Comparison of ENCODE assay signal across 9 mouse cellular contexts in genomic region chr6:39420867-39421266, GRCm38 (mm10). TPM values are rescaled to one million over a fixed set of nuclear protein-coding genes. Genes with fewer than 3 reads are reported as not detected.
DNase-seq lines count a peak whose midpoint lies in the region; ATAC-seq and TF ChIP-seq lines count a peak whose summit lies in the region.
"Had no signal": no experiment of that assay in that cellular context is flagged by ENCODE, and none has a peak within 500 bp of the region (broad histone marks: within the 10 kb centered on the region; RNA-seq: fewer than 3 reads in every experiment).

No protein-coding gene starts in this region.

- H3K27ac ChIP-seq in heart, embryonic 15.5 days: no peak overlapping the region
- H3K27ac ChIP-seq in forebrain, postnatal 0 days (ENCODE audit: low read depth, low read length): peak overlapping the region; percentile 95; the same call in 1 of the 2 replicates
- H3K27ac ChIP-seq in liver, postnatal 0 days (ENCODE audit: low read depth): no peak overlapping the region
- H3K27ac ChIP-seq in gastrocnemius, adult 2 months: no peak overlapping the region

- H3K9me3 ChIP-seq in heart, embryonic 15.5 days (replicated peaks): no peaks in the 10 kb centered on the region
- H3K9me3 ChIP-seq in forebrain, postnatal 0 days (ENCODE audit: low read length): no peaks in the 10 kb centered on the region
- no peaks in the 10 kb centered on the region for H3K9me3 ChIP-seq in liver, postnatal 0 days (ENCODE audit: low read length)

- H3K36me3 ChIP-seq in heart, embryonic 15.5 days: no peaks in the 10 kb centered on the region
- no peaks in the 10 kb centered on the region for H3K36me3 ChIP-seq in forebrain, postnatal 0 days (ENCODE audit: insufficient read depth)
- H3K36me3 ChIP-seq in liver, postnatal 0 days (replicated peaks; ENCODE audit: insufficient read depth, low read length): peaks cover 2% of the 10 kb centered on the region; the same call in 1 of the 2 replicates

- H3K4me2 ChIP-seq in heart, embryonic 15.5 days: 0 out of 2 replicates have a peak overlapping the region, but pooled peaks have one; percentile 87
- peak overlapping the region; percentile 61 for H3K4me2 ChIP-seq in forebrain, postnatal 0 days (ENCODE audit: low read depth)
- H3K4me2 ChIP-seq in liver, postnatal 0 days (ENCODE audit: low read depth, low read length): peak overlapping the region; percentile 80

- ATAC-seq in heart, embryonic 15.5 days (replicated peaks; ENCODE audit: insufficient number of reproducible peaks, insufficient read depth, low FRiP score, low read depth): no peak
- no peak for ATAC-seq in forebrain, postnatal 0 days
- ATAC-seq in liver, postnatal 0 days: no peak

- no peak for DNase-seq in heart, postnatal 36 days
- DNase-seq in ES-CJ7 (ENCODE audit: low read depth, low spot score): peak; percentile 92
- DNase-seq in forebrain, postnatal 0 days: no peak
- DNase-seq in liver, postnatal 0 days: no peak
- no peak for DNase-seq in thymus, postnatal 0 days (ENCODE audit: low spot score)
- no peak for DNase-seq in gastrocnemius, adult 2 months
- DNase-seq in frontal cortex, postnatal 25 days (ENCODE audit: low spot score in 2 of 2): no peak

- no peak for TF ChIP-seq CTCF in forebrain, postnatal 0 days (IDR thresholded peaks at IDR 0.05; ENCODE audit: low read depth)
- no peak for TF ChIP-seq CTCF in liver, postnatal 0 days (IDR thresholded peaks at IDR 0.05; ENCODE audit: low read depth)
- TF ChIP-seq CTCF in gastrocnemius, adult 2 months (IDR thresholded peaks at IDR 0.05): no peak

- H3K4me1 ChIP-seq in heart, embryonic 15.5 days (replicated peaks): peaks cover 6% of the 10 kb centered on the region
- peaks cover 8% of the 10 kb centered on the region; the same call in 1 of the 2 replicates for H3K4me1 ChIP-seq in forebrain, postnatal 0 days (ENCODE audit: insufficient read depth)
- peaks cover 37% of the 10 kb centered on the region for H3K4me1 ChIP-seq in liver, postnatal 0 days (ENCODE audit: insufficient read depth)

- TF ChIP-seq EP300 in liver, postnatal 0 days (IDR thresholded peaks at IDR 0.05; ENCODE audit: low read depth): no peak

- peak overlapping the region; percentile 86; the same call in 1 of the 2 replicates for H3K4me3 ChIP-seq in heart, embryonic 15.5 days
- H3K4me3 ChIP-seq in forebrain, postnatal 0 days (ENCODE audit: low read depth, low read length): peak overlapping the region; percentile 97
- peak overlapping the region; percentile 100 for H3K4me3 ChIP-seq in liver, postnatal 0 days (ENCODE audit: low read depth, low read length)
- no peak overlapping the region for H3K4me3 ChIP-seq in gastrocnemius, adult 2 months

- 42% methylated on average over 4 of the region's 4 CpGs for WGBS in heart, embryonic 15.5 days
- WGBS in forebrain, postnatal 0 days: 41% methylated on average over 4 of the region's 4 CpGs
- 47% methylated on average over 4 of the region's 4 CpGs for WGBS in liver, postnatal 0 days (ENCODE audit: insufficient replicate concordance)

- H3K27me3 ChIP-seq in heart, embryonic 15.5 days: peaks cover 30% of the 10 kb centered on the region
- no peaks in the 10 kb centered on the region for H3K27me3 ChIP-seq in forebrain, postnatal 0 days (ENCODE audit: insufficient read depth, low read length)
- H3K27me3 ChIP-seq in liver, postnatal 0 days (ENCODE audit: insufficient read depth, low read length): no peaks in the 10 kb centered on the region

- intact Hi-C loops in heart, postnatal 36 days (cut with DNase I): no loop called here
- intact Hi-C loops in gastrocnemius, adult 2 months (cut with DNase I): loop anchor here (1.0 kb wide), 1 partner anchor 13 kb away; no protein-coding TSS in a partner anchor

- no peak overlapping the region for H3K9ac ChIP-seq in heart, embryonic 15.5 days
- H3K9ac ChIP-seq in forebrain, postnatal 0 days: peak overlapping the region; percentile 79; the same call in 1 of the 2 replicates
- no peak overlapping the region for H3K9ac ChIP-seq in liver, postnatal 0 days (replicated peaks)

RNA-seq across cellular contexts. Expression of gene Mkrn1, which starts 0.6 kb away (rescaled TPM):
- 126 and 128 TPM in 2 replicates for polyA plus RNA-seq in heart, embryonic 15.5 days (2015; fragmentation: Nextera tagmentation; extraction: Ambion mirVana)
- 10 to 100 TPM; 60.7 to 80.6 TPM for total RNA-seq in heart, postnatal 36 days (2021)
- total RNA-seq in forebrain, postnatal 0 days (2014; rRNA removed): 222 and 264 TPM in 2 replicates
- polyA plus RNA-seq in forebrain, postnatal 0 days (2015; fragmentation: Nextera tagmentation; extraction: Ambion mirVana): 199 and 217 TPM in 2 replicates
- polyA plus RNA-seq in liver, postnatal 0 days (2015; fragmentation: Nextera tagmentation; extraction: Ambion mirVana): 154 and 170 TPM in 2 replicates
- 80.3 and 91.5 TPM in 2 replicates for polyA plus RNA-seq in thymus, postnatal 0 days (2015; fragmentation: Nextera tagmentation; extraction: Ambion mirVana)
- total RNA-seq in gastrocnemius, adult 2 months (2021): 10 to 100 TPM; 16.0 to 17.8 TPM

RNA-seq across cellular contexts. Expression of gene Rab19, which starts 39.9 kb away (rescaled TPM):
- polyA plus RNA-seq in heart, embryonic 15.5 days (2015; fragmentation: Nextera tagmentation; extraction: Ambion mirVana): 0.50 and 1.4 TPM in 2 replicates
- total RNA-seq in heart, postnatal 36 days (2021): under 1 TPM; 0.25 to 0.27 TPM
- not detected in 2 replicates for total RNA-seq in forebrain, postnatal 0 days (2014; rRNA removed)
- polyA plus RNA-seq in forebrain, postnatal 0 days (2015; fragmentation: Nextera tagmentation; extraction: Ambion mirVana): 0.12 and 0.31 TPM in 2 replicates
- polyA plus RNA-seq in liver, postnatal 0 days (2015; fragmentation: Nextera tagmentation; extraction: Ambion mirVana): 0.95 and 1.1 TPM in 2 replicates
- 22.3 and 24.9 TPM in 2 replicates for polyA plus RNA-seq in thymus, postnatal 0 days (2015; fragmentation: Nextera tagmentation; extraction: Ambion mirVana)
- total RNA-seq in gastrocnemius, adult 2 months (2021): under 1 TPM in 1 of 2 experiments, not detected in 1; 0.14 TPM
- total RNA-seq: gastrocnemius, adult 18-20 months had no signal

RNA-seq across cellular contexts. Expression of gene Slc37a3, which starts 43.4 kb away (rescaled TPM):
- polyA plus RNA-seq in heart, embryonic 15.5 days (2015; fragmentation: Nextera tagmentation; extraction: Ambion mirVana): 27.5 and 32.5 TPM in 2 replicates
- total RNA-seq in heart, postnatal 36 days (2021): 10 to 100 TPM; 21.5 to 22.8 TPM
- 32.0 and 38.5 TPM in 2 replicates for total RNA-seq in forebrain, postnatal 0 days (2014; rRNA removed)
- 44.4 and 58.2 TPM in 2 replicates for polyA plus RNA-seq in forebrain, postnatal 0 days (2015; fragmentation: Nextera tagmentation; extraction: Ambion mirVana)
- 13.9 and 16.0 TPM in 2 replicates for polyA plus RNA-seq in liver, postnatal 0 days (2015; fragmentation: Nextera tagmentation; extraction: Ambion mirVana)
- polyA plus RNA-seq in thymus, postnatal 0 days (2015; fragmentation: Nextera tagmentation; extraction: Ambion mirVana): 26.4 and 32.1 TPM in 2 replicates
- total RNA-seq in gastrocnemius, adult 2 months (2021): 10 to 100 TPM; 14.2 to 15.9 TPM
